Mouse (Mus musculus) T-cell, adult 2 months (primary cell): ENCODE data around the gene Ddx19b.
"Not testable (repeated sequence)": the region's sequence is repeated elsewhere in the genome, so short reads cannot be mapped to it uniquely, and the experiment has no call there.

Experiments
- DNase-seq: peaks from one replicate; pipeline ENCODE4 v3.0.0; 2022; ENCODE audit warnings: low spot score

Ddx19b gene

GRCm38 (mm10) chr8:111034276-111034675, 2.7 kb upstream of the Ddx19b start:
- DNase-seq = peak; percentile 35

DNA sequence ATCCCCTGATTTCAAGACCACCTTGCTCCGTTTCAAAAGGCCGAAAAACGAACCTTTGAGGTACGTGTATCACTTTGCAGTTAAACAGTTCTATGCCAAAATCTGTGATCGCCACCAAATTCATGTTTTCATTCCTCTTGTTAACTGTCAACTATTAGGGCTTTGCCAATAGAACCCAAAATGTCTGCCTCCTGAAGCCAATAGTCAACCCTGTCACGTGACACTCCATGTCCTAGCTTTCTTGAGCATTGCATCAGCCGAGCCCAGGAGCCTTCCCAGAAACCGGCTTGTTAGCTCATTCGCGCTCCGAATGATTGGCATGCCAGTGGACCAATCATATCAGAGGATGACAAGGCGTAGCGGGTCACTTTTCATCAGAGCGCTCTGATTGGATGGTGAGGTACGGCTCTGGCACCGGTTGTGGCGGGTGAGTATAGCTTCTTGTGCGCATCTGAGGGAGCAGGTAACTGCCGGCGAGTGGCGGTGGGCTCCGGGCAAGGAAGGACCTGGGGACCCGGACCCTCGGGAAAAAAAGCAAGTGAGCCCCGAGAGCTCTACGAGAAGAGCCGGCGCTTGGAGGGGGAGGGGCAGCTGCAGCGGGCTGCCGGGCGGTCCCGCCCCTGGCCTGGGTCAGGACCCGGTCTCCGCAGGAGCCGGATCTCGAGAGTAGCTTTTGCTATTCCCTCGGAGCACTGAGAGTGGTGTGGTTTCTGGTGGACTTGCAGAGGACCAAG, 2.1 kb upstream of the Ddx19b start:
- peak; percentile 95 for DNase-seq

GRCm38 (mm10) chr8:111032916-111033315, 1.4 kb upstream of the Ddx19b start, which contains the start of gene Aars:
TSS of gene Aars (plus strand) at chr8:111033144.
- DNase-seq = no peak

GRCm38 (mm10) chr8:111030045-111030444, 1.5 kb downstream of the Ddx19b start:
- peak; percentile 43 for DNase-seq

DNA sequence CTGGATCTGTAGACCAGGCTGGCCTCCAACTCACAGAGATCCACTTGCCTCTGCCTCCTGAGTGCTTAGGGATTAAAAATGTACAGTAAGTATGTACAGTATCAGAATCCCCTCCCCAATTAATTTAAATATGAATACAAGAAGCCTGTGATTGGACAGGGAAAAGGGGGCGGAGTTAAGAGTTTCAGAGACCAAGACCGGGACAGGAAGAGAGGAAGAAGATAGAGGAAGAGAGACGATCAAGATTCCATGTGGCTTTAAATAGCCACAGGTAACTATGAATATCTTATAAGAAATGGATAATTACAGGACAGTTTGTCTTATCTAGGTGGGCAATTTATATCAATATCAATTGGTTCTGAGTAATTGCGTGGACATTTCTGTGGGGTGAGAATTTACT, 2.0 kb downstream of the Ddx19b start:
- no peak for DNase-seq

DNA sequence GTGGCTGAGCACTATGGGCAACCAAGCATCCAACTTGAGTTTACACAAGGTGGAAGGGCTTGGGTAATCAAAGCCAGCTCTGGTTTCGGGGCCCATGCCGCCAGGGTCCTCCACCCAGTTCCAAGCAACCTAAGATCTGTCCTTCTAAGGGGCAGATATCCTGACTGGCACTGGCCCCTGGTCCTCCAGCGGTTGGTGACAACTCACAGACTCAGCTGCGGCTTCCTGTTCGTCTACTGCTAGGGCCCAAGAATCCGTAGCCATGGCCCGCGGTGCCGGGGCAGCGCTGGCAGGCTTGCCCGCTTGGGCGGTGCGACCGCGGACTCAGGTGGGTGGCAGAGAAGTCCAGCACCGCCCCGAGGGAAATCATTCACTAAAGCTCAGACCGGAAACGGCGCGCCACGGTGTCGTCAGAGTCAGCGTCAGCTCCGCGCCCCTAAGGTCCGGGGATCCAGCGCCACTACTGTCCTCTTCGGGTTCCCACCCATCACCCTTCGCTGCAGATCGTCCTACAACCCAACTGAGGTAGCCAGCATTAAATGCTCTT, 4.1 kb downstream of the Ddx19b start:
- DNase-seq = peak; percentile 74

DNA sequence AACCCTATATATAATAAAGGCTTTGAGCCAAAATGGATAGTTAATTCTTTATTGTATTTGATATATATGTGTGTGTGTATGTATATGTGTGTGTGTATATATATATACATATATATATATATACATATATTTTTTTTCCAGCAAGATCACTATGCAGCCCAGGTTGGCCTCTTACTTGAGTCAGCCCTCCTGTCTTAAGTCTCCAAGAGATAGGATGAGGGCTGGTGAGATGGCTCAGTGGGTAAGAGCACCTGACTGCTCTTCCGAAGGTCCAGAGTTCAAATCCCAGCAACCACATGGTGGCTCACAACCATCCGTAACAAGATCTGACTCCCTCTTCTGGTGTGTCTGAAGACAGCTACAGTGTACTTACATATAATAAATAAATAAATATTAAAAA, 4.9 kb downstream of the Ddx19b start:
- DNase-seq = not testable (repeated sequence)

DNA sequence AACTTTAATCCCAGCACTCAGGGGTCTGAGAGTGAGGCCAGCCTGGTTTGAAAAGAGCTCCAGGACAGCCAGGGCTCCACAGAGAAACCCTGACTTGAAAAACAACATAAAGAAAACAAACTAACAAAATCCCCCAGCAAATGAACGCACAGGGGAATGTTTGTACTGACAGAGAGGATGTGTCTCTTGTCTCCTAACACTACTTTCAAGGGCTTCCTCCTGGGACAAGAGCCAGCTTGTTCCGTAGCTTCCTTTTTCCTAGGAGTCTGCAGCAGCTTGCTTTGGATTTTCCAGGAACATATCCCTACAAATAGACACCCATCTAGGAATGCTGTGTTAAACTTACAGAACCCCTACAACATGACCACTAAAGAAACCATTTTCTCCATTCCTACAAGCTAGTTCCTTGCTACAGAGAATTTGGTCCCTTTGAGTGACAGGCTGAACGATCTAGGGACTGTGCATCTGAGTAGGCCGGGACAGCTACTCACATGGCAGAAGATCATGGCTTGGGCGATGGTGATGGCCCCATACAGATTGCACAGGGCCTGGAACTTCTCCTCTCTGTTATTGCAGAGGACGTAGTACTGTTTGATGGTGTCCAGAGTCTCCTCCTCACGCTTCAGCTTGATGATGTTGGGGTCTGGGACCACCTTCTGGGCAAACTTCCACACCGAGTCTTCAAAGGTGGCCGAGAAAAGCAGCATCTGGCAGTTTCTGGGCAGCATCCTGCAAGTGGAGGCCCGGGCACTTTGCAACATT, 21.1 kb downstream of the Ddx19b start:
- not testable (repeated sequence) for DNase-seq

DNA sequence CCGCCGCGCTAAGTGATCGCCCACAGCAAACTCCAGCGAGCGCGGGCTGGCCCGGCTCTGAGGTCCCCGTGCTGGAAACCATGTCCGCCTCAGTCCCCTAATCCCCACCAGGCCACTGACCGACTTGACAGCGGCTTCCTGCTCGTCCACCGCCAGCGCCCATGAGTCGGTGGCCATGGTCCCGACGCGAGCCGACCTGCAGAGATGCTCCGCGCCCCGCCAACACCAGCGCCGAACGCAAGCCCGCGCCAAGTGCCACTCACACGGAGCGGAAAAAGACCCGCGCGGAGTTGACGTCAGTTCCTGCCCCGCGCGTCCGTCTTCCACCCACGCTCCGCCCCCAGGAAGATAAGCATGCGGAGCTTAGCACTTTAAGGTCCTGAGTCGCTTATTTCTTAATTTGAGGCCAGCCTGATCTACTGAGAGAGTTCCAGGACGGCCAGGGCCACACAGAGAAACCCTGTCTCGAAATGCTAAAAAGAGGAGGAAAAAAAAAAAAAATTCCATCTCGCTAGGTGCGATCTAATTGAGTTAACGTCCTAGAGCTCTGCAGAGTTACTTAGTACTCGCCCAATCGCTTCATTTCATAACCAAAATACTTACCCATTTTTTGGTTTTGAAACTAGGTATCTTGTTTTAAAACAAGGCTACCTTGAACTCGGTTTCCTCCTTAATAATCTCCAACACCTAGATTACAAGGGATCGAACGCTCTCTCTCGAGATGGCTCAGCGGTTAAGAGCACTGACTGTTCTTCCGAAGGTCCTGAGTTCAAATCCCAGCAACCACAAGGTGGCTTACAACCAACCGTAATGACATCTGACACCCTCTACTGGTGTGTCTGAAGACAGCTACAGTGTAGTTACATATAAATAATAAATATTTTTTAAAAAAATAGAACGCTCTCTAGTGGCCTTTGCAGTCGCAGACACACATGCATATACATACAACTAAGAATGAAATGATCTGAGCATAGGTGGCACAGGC, 33.7 kb downstream of the Ddx19b start, which contains the start of gene Ddx19a:
Gene Ddx19a (minus strand): TSS at position 254 of the 985 bp plus-strand sequence.
- DNase-seq = peak; percentile 88

GRCm38 (mm10) chr8:110996641-110997430, 34.7 kb downstream of the Ddx19b start:
- DNase-seq = peak; percentile 6

- DNase-seq = no peak
These were observed 41.5 kb downstream of the Ddx19b start for GRCm38 (mm10) chr8:110990017-110990416.

DNA sequence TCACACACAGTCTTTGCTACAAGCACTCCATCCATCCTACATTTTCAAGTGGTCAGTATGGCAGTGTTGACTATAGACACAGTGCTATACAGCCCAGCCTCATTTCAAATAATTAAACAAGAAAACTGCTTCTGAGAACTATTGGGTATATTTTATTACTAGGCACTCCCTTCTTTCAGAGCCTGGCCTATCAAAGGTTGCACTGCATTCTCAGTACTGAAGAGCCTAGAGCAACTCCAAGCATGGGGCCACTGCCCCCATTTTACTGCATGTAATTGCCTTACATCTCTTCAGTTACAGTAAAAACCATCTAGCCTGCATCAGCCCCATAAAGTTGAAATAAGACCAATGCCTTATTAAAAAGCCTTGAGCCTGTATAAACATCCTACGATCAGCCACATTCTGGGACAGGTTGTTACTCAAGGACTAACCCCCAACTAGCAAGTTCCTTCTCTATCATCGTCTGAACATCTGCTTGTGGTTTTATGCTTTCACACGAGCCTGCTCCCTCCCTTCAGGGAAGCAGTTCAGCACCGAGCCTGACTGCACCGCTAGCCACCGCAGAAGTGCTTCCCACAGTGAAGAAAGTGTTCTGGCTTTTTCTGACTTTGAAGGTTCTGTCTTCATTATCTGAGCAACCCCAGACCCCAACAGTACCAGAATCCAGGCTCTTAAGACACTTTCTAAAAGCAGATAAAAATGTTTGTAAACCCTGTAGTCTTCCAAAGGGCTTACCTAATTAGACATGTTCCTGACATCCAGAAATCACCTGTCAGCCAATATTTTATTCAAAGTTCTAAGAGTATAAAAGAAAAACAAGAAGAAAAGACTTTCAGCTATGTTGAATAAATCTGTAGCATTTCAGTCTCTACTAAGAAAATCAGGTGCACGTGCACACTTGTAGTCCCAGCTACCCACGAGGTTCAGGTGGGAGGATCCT, 43.5 kb downstream of the Ddx19b start:
- DNase-seq = peak; percentile 37

DNA sequence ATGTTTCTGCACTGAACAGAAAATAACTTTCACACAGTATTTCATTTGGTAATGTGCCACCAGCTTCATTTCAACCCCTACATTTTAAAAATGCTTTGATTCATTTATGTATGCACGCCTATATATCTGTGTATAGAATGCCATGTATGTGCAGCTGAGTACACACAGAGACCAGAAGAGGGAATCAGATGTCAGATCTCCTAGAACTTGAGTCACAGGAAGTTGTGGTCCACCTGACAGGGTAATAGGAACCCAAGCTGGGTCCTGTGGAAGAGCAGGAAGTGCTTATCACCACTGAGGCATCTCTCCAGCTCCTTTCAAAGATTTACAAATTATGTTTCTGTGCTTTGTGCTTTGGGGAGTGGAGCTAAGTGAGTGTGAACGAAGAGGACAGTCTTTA, 50.2 kb downstream of the Ddx19b start:
- no peak for DNase-seq

DNA sequence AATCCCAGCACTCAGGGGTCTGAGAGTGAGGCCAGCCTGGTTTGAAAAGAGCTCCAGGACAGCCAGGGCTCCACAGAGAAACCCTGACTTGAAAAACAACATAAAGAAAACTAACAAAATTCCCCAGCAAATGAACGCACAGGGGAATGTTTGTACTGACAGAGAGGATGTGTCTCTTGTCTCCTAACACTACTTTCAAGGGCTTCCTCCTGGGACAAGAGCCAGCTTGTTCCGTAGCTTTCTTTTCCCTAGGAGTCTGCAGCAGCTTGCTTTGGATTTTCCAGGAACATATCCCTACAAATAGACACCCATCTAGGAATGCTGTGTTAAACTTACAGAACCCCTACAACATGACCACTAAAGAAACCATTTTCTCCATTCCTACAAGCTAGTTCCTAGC, 53.6 kb downstream of the Ddx19b start:
- DNase-seq = not testable (repeated sequence)

DNA sequence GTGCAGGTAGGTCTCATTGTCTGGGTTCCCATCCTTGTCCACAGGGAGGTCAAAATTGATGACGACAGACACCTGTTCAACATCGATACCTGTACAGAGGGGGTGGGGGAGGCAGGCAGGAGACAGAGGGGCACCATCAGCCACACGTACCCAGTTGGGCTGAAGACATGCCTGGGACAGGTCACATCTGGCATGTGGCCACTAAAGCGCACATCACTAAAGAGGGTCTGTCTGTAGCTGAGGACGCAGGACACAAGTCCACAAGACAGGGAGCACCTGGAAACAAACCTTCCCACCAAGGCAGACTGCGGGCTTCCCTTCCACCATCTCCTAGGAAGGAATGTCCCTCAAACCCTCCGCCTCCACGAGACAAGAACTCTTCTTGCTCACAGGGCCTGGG, 55.0 kb downstream of the Ddx19b start:
- not testable (repeated sequence) for DNase-seq

GRCm38 (mm10) chr8:110969910-110970770, 61.4 kb downstream of the Ddx19b start:
- peak; percentile 88 for DNase-seq

DNA sequence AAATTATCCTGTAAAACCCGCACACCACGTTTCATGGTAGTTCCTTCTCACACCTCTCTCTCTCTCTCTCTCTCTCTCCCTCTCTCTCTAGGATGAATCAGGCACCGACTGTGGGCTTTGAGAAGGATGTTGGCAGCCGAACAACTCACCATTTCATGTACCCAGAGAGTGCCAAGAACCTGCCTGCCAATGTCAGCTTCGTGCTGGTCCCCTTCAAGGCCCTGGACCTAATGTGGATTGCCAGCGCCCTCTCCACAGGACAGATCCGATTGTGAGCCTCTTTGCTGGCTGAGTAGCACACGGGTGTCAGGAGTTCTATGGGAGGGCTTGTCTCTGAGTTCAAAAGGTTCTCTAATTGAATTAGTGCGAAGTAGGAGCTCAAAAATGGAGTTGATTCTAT, 64.2 kb downstream of the Ddx19b start:
- no peak for DNase-seq

DNA sequence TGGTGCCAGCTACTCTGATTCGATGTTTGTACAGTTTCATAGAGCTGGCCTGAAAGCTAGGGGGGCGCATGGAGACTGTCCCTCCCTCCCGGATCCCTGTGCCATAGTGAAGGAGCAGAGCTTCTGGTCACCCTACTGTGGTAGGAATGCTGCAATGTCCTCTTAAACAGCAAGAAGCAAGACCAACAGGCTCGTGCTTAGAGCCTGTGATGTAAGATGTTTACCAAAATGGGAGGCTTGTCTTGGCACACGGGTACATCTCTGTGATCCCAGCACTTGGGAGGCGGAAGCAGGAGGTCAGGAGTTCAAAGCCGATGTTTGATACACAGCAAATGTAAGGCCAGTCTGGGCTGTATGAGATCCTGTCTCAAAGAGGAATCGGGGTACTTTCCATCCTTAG, 65.0 kb downstream of the Ddx19b start:
- no peak for DNase-seq

DNA sequence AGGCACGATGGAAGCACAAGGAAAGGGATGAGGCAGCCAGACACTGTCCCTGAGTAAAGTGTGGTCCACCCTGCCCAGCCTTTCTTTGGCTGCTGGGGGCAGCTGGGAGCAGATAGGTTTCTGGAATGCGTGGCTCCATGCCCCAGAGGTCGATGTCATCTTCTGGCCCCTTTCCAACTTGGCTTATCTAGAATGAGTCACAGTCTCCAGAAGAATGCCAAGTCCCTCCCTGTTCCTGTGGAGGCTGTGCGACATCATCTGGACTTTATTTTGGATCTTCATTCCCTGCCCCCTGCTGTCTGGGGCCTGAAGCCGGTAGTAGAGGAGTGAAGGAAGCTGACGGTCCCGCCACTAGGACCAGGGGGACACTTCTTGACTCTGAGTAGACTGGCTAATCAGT, 66.0 kb downstream of the Ddx19b start:
- DNase-seq = no peak
